Mouse (Mus musculus): Measurements from ENCODE around the gene Sec24d. TPM values are rescaled to one million over a fixed set of nuclear protein-coding genes. Genes with fewer than 3 reads are reported as not detected.

Sec24d gene
- total RNA-seq, 2 experiments from 2014 or later, result 12.6 to 17.0 TPM

GRCm38 (mm10) chr3:123301521-123301920, 34.3 kb downstream of the Sec24d start:
- DNase-seq (ENCODE audit: extremely low spot score in 1 of 2, low spot score in 2 of 2), result no peak
- intact Hi-C loops (cut with DNase I), result no loop called here
- H3K4me3 ChIP-seq, result no peak overlapping the region
- H3K27ac ChIP-seq, result no peak overlapping the region
- no peak for TF ChIP-seq CTCF (IDR thresholded peaks at IDR 0.05)

- no peak for DNase-seq (ENCODE audit: extremely low spot score in 1 of 2, low spot score in 2 of 2)
- no peak for TF ChIP-seq CTCF (IDR thresholded peaks at IDR 0.05)
- Histone ChIP-seq H3K4me3 (no peak overlapping the region), H3K27ac (no peak overlapping the region)
- intact Hi-C loops (cut with DNase I), result no loop called here
Measured at GRCm38 (mm10) chr3:123305611-123306010, 38.4 kb downstream of the Sec24d start.

GRCm38 (mm10) chr3:123307446-123307845, 40.2 kb downstream of the Sec24d start:
- Histone ChIP-seq H3K4me3 (no peak overlapping the region), H3K27ac (no peak overlapping the region)
- intact Hi-C loops (cut with DNase I), result no loop called here
- no peak for TF ChIP-seq CTCF (IDR thresholded peaks at IDR 0.05)
- no peak for DNase-seq (ENCODE audit: extremely low spot score in 1 of 2, low spot score in 2 of 2)

GRCm38 (mm10) chr3:123309141-123309540, 41.9 kb downstream of the Sec24d start:
- Histone ChIP-seq H3K27ac (no peak overlapping the region), H3K4me3 (no peak overlapping the region)
- intact Hi-C loops (cut with DNase I), result no loop called here
- DNase-seq (ENCODE audit: extremely low spot score in 1 of 2, low spot score in 2 of 2), result no peak
- no peak for TF ChIP-seq CTCF (IDR thresholded peaks at IDR 0.05)

- Histone ChIP-seq H3K27ac (no peak overlapping the region), H3K4me3 (no peak overlapping the region)
- no peak for DNase-seq (ENCODE audit: extremely low spot score in 1 of 2, low spot score in 2 of 2)
- intact Hi-C loops (cut with DNase I), result no loop called here
- no peak for TF ChIP-seq CTCF (IDR thresholded peaks at IDR 0.05)
Measured at GRCm38 (mm10) chr3:123312477-123313062, 45.3 kb downstream of the Sec24d start.

- Histone ChIP-seq H3K4me3 (no peak overlapping the region), H3K27ac (no peak overlapping the region)
- TF ChIP-seq CTCF (IDR thresholded peaks at IDR 0.05), result no peak
- no peak for DNase-seq (ENCODE audit: extremely low spot score in 1 of 2, low spot score in 2 of 2)
- intact Hi-C loops (cut with DNase I), result no loop called here
Measured at GRCm38 (mm10) chr3:123313477-123313876, 46.2 kb downstream of the Sec24d start.

GRCm38 (mm10) chr3:123313920-123314614, 46.8 kb downstream of the Sec24d start:
- no peak for DNase-seq (ENCODE audit: extremely low spot score in 1 of 2, low spot score in 2 of 2)
- H3K4me3 ChIP-seq, result no peak overlapping the region
- TF ChIP-seq CTCF (IDR thresholded peaks at IDR 0.05), result no peak; the same call in 1 of the 2 replicates
- no peak overlapping the region for H3K27ac ChIP-seq
- intact Hi-C loops (cut with DNase I), result no loop called here

GRCm38 (mm10) chr3:123316066-123316465, 48.8 kb downstream of the Sec24d start:
- Histone ChIP-seq H3K4me3 (no peak overlapping the region), H3K27ac (no peak overlapping the region)
- intact Hi-C loops (cut with DNase I), result loop anchor here (5.0 kb wide), 1 partner anchor 49 kb away; the partner anchor contains the start of gene Sec24d
- no peak for TF ChIP-seq CTCF (IDR thresholded peaks at IDR 0.05)
- DNase-seq (ENCODE audit: extremely low spot score in 1 of 2, low spot score in 2 of 2), result no peak

- Histone ChIP-seq H3K27ac (no peak overlapping the region), H3K4me3 (no peak overlapping the region)
- intact Hi-C loops (cut with DNase I), result loop anchor here (5.0 kb wide), 1 partner anchor 50 kb away; the partner anchor contains the start of gene Sec24d
- TF ChIP-seq CTCF (IDR thresholded peaks at IDR 0.05), result no peak
- DNase-seq (ENCODE audit: extremely low spot score in 1 of 2, low spot score in 2 of 2), result no peak
Measured at GRCm38 (mm10) chr3:123317081-123317480, 49.8 kb downstream of the Sec24d start.

GRCm38 (mm10) chr3:123320341-123320740, 53.1 kb downstream of the Sec24d start:
- no peak for DNase-seq (ENCODE audit: extremely low spot score in 1 of 2, low spot score in 2 of 2)
- H3K4me3 ChIP-seq, result no peak overlapping the region
- intact Hi-C loops (cut with DNase I), result no loop called here
- no peak for TF ChIP-seq CTCF (IDR thresholded peaks at IDR 0.05)
- H3K27ac ChIP-seq, result no peak overlapping the region

GRCm38 (mm10) chr3:123321612-123322011, 54.4 kb downstream of the Sec24d start:
- Histone ChIP-seq H3K4me3 (no peak overlapping the region), H3K27ac (no peak overlapping the region)
- intact Hi-C loops (cut with DNase I), result loop anchor here (1.0 to 2.0 kb wide), 3 partner anchors 86 to 161 kb away; no protein-coding TSS in a partner anchor
- peak; percentile 16 to 19 for DNase-seq (ENCODE audit: extremely low spot score in 1 of 2, low spot score in 2 of 2)
- no peak for TF ChIP-seq CTCF (IDR thresholded peaks at IDR 0.05)

GRCm38 (mm10) chr3:123322147-123322546, 54.9 kb downstream of the Sec24d start:
- H3K27ac ChIP-seq, result no peak overlapping the region
- intact Hi-C loops (cut with DNase I), result loop anchor here (1.0 to 2.0 kb wide), 2 partner anchors 154 to 161 kb away; no protein-coding TSS in a partner anchor
- TF ChIP-seq CTCF (IDR thresholded peaks at IDR 0.05), result peak; percentile 79
- H3K4me3 ChIP-seq, result no peak overlapping the region
- no peak for DNase-seq (ENCODE audit: extremely low spot score in 1 of 2, low spot score in 2 of 2)

Measured in left cerebral cortex, adult 2 months (tissue).